Mouse (Mus musculus) heart, adult 2 months (tissue): ENCODE measurements around the gene Kctd17. TPM values are rescaled to one million over a fixed set of nuclear protein-coding genes. Genes with fewer than 3 reads are reported as not detected.
A peak's percentile ranks its signal among the peaks of the same experiment; 100 is the strongest.

Experiments used
- DNase-seq, 2 experiments: peaks; one replicate each; pipeline ENCODE4 v3.0.0; 2021
- H3K27ac ChIP-seq: fragments of 200-600 bp; 2 replicates; pipeline ENCODE4 v1.8.1; 2022
- H3K27me3 ChIP-seq: fragments of 200-500 bp; 2 replicates; pipeline ENCODE4 v1.6.1; 2012; ENCODE audit warnings: mild to moderate bottlenecking, low read length, inconsistent platforms, mixed read lengths; ENCODE audit not compliant: control insufficient read depth, insufficient read depth
- H3K36me3 ChIP-seq: fragments of 200-500 bp; 2 replicates; pipeline ENCODE4 v1.6.1; 2012; ENCODE audit warnings: low read length, inconsistent platforms; ENCODE audit not compliant: control insufficient read depth, insufficient read depth
- H3K4me1 ChIP-seq: fragments of 200-500 bp; 2 replicates; pipeline ENCODE4 v1.6.1; 2011; ENCODE audit warnings: low read length; ENCODE audit not compliant: control insufficient read depth, insufficient read depth
- H3K4me3 ChIP-seq: fragments of 200-600 bp; 2 replicates; pipeline ENCODE4 v1.8.1; 2022
- H3K79me2 ChIP-seq: fragments of 200-500 bp; replicated peaks from 2 replicates; pipeline ENCODE4 v1.6.1; 2012; ENCODE audit warnings: mild to moderate bottlenecking, inconsistent platforms, low read length, moderate library complexity, mixed read lengths; ENCODE audit not compliant: control insufficient read depth, insufficient read depth
- H3K9ac ChIP-seq: fragments of 200-500 bp; 2 replicates; pipeline ENCODE4 v1.6.1; 2012; ENCODE audit warnings: low read depth, mild to moderate bottlenecking, control low read depth, inconsistent platforms, low read length, mixed read lengths
- CTCF ChIP-seq: fragments of 200-600 bp; IDR thresholded peaks from 2 replicates; pipeline ENCODE4 v1.8.1; 2022; ENCODE audit warnings: antibody characterized with exemption, mild to moderate bottlenecking, moderate library complexity
- EP300 ChIP-seq: fragments of 200-500 bp; IDR thresholded peaks from 2 replicates; pipeline ENCODE4 v1.6.1; 2011; ENCODE audit warnings: low read depth, low read length, control low read depth; ENCODE audit not compliant: insufficient read depth
- POLR2A ChIP-seq: fragments of 200-500 bp; IDR thresholded peaks from 2 replicates; pipeline ENCODE4 v1.6.1; 2011; ENCODE audit warnings: mild to moderate bottlenecking, low read depth, low read length, control low read depth; ENCODE audit not compliant: insufficient read depth
- WGBS: fragments of 180-500 bp; shearing (Covaris S2); methylation state at CpG from one replicate; pipeline ENCODE4 v1.1.7; 2018; 5-methylcytosine and 5-hydroxymethylcytosine counted together
- intact Hi-C: fragments of 180-260 bp; cut with DNase I; formaldehyde crosslinking; loops from one replicate; pipeline ENCODE4 v1.15.1; 2025
- polyA plus RNA-seq: library from polyadenylated mRNA; depleted of rRNA; stranded (reverse); fragments of >200 nt; gene quantifications from 2 replicates; pipeline ENCODE4 v1.2.3, GENCODE M21; 2012
- total RNA-seq, 2 experiments: library from RNA; stranded (reverse); gene quantifications; 2 replicates each; pipeline ENCODE4 v1.2.3; 2021

Gene Kctd17
- total and polyA plus RNA-seq, 3 experiments, result 18.4 to 66.1 (median 24.5) TPM

- DNase-seq, result no peak
- H3K4me1 ChIP-seq, result peaks cover 1% of the 10 kb centered on the region; the same call in 1 of the 2 replicates
- H3K4me3 ChIP-seq, result no peak overlapping the region
- H3K36me3 ChIP-seq, result no peaks in the 10 kb centered on the region
- no peak overlapping the region for H3K9ac ChIP-seq
- no peaks in the 10 kb centered on the region for H3K79me2 ChIP-seq
- no peak overlapping the region for H3K27ac ChIP-seq
- TF ChIP-seq EP300, result no peak
- intact Hi-C loops, result no loop called here
- 53% methylated on average over 7 of the region's 7 CpGs for whole genome bisulfite sequencing
- no peaks in the 10 kb centered on the region for H3K27me3 ChIP-seq
These were observed 43.9 kb upstream of the Kctd17 start for GRCm38 (mm10) chr15:78384220-78385116.

GRCm38 (mm10) chr15:78385564-78385963 lies 42.8 kb upstream of the Kctd17 start:
- peaks cover 1% of the 10 kb centered on the region; the same call in 1 of the 2 replicates for H3K4me1 ChIP-seq
- no peaks in the 10 kb centered on the region for H3K27me3 ChIP-seq
- 89% methylated on average over 1 of the region's 1 CpGs for WGBS
- DNase-seq, result no peak
- no peaks in the 10 kb centered on the region for H3K79me2 ChIP-seq
- H3K9ac ChIP-seq, result no peak overlapping the region
- H3K27ac ChIP-seq, result no peak overlapping the region
- H3K36me3 ChIP-seq, result no peaks in the 10 kb centered on the region
- intact Hi-C loops, result no loop called here
- no peak for TF ChIP-seq EP300
- no peak for TF ChIP-seq POLR2A
- TF ChIP-seq CTCF, result no peak
- no peak overlapping the region for H3K4me3 ChIP-seq

GRCm38 (mm10) chr15:78390855-78391254 lies 37.5 kb upstream of the Kctd17 start:
- intact Hi-C loops, result no loop called here
- H3K4me1 ChIP-seq, result no peaks in the 10 kb centered on the region
- no peak for DNase-seq
- no peak for TF ChIP-seq EP300
- TF ChIP-seq POLR2A, result no peak
- no peak for TF ChIP-seq CTCF
- H3K27me3 ChIP-seq, result no peaks in the 10 kb centered on the region
- no peaks in the 10 kb centered on the region for H3K36me3 ChIP-seq
- H3K9ac ChIP-seq, result no peak overlapping the region
- H3K27ac ChIP-seq, result no peak overlapping the region
- H3K4me3 ChIP-seq, result no peak overlapping the region
- H3K79me2 ChIP-seq, result no peaks in the 10 kb centered on the region
- WGBS, result 59% methylated on average over 3 of the region's 3 CpGs

GRCm38 (mm10) chr15:78395478-78395962 lies 32.8 kb upstream of the Kctd17 start, which contains the start of gene Tex33:
Gene Tex33, minus strand, starts transcription at chr15:78395912.
- Histone ChIP-seq H3K9ac (no peak within 1 kb of the TSS), H3K27ac (no peak within 1 kb of the TSS), H3K36me3 (no peaks in the 10 kb centered on the region), H3K79me2 (no peaks in the 10 kb centered on the region), H3K4me1 (no peaks in the 10 kb centered on the region), H3K4me3 (no peak within 1 kb of the TSS), H3K27me3 (no peaks in the 10 kb centered on the region)
- TF ChIP-seq CTCF (no peak), POLR2A (no peak), EP300 (no peak)
- WGBS, result 83% methylated on average over 8 of the region's 8 CpGs
- intact Hi-C loops, result no loop called here
- no peak for DNase-seq

GRCm38 (mm10) chr15:78401345-78401744 lies 27.0 kb upstream of the Kctd17 start:
- no peak overlapping the region for H3K4me3 ChIP-seq
- H3K79me2 ChIP-seq, result no peaks in the 10 kb centered on the region
- TF ChIP-seq CTCF (no peak), EP300 (no peak), POLR2A (no peak)
- no peaks in the 10 kb centered on the region for H3K27me3 ChIP-seq
- no peak overlapping the region for H3K9ac ChIP-seq
- no peaks in the 10 kb centered on the region; the same call in 1 of the 2 replicates for H3K36me3 ChIP-seq
- peak overlapping the region; percentile 48; the same call in 1 of the 2 replicates for H3K27ac ChIP-seq
- intact Hi-C loops, result no loop called here
- DNase-seq, result no peak
- H3K4me1 ChIP-seq, result peaks cover 25% of the 10 kb centered on the region
- 32% methylated on average over 6 of the region's 6 CpGs for WGBS

- intact Hi-C loops, result no loop called here
These were observed 26.4 kb upstream of the Kctd17 start for GRCm38 (mm10) chr15:78401921-78402320.

More at GRCm38 (mm10) chr15:78401921-78402320, 26.4 kb upstream of the Kctd17 start:
- Histone ChIP-seq H3K27ac (peak overlapping the region; percentile 48), H3K4me1 (peaks cover 25% of the 10 kb centered on the region), H3K27me3 (no peaks in the 10 kb centered on the region), H3K36me3 (no peaks in the 10 kb centered on the region; the same call in 1 of the 2 replicates), H3K9ac (no peak overlapping the region), H3K79me2 (no peaks in the 10 kb centered on the region), H3K4me3 (no peak overlapping the region)
- peak; percentile 76 to 83 for DNase-seq
- TF ChIP-seq EP300 (0 out of 2 replicates have a peak, but pooled peaks have one; percentile 39), POLR2A (no peak), CTCF (no peak)
- 17% methylated on average over 4 of the region's 4 CpGs for WGBS
